Mouse (Mus musculus): ENCODE data around the gene Srbd1. TPM values are rescaled to one million over a fixed set of nuclear protein-coding genes. Genes with fewer than 3 reads are reported as not detected.

The Srbd1 gene
- total RNA-seq, 2 experiments from 2014 or later, result 22.9 to 33.1 TPM

DNA sequence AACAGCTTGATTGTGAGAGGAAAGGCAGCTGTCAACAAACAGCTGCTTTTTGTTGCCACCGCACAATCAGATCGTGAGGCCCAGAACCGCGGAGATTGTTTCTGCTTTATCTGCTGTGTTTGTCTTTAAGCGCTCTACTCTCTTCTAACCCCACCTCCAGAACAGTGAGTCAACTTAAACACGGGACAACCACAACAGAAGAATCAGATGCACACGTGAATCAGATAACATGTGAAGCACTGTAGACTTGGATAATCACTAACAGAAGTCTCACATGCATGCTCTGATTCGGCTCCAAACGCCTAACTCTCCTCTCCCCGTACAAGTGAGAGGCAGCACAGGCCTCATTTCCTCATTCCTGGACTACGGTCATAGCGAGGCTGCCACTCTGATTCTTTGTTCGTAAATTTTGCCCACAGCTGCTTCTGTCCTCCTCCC lies 106.7 kb downstream of the Srbd1 start:
- peak; percentile 50 for ATAC-seq (replicated peaks; ENCODE audit: poor library complexity)

DNA sequence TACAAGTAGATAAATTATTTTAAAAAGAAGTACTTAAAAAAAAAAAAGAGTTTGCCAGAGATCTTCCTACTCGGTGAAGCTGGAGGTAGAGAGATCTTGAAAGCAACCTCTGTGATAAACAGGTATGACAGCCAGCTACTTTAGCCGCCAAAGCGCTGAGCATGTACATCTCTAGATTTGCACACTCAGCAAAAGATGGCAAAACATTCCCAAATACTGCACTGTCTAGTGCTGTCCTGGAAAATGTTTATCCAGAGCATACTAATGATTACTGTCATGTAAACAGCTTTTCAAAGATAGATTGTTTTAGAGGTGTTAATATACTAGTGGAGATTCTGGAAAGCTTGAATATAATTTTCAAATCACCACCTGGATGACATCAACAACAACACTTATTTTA lies 109.4 kb downstream of the Srbd1 start:
- no peak for ATAC-seq (replicated peaks; ENCODE audit: poor library complexity)

DNA sequence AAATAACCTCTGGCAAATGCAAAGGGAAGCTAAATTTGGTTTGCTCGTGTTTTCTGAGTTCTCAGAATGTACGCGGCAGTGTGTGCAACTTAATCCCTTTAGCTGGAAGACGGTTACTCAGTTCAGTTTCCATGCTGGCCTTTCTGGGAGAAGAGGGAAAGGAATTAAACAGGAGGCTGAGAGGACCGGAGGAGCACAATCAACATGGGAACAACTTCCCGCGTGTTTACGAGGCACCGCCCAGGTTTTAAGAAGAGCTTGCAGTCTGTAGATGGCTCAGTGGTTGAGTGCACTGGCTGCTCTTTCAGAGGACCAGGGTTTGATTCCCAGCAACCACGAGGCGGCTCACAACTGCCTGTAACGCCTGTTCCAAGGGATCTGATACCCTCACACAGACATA lies 109.8 kb downstream of the Srbd1 start:
- ATAC-seq (replicated peaks; ENCODE audit: poor library complexity), result no peak

DNA sequence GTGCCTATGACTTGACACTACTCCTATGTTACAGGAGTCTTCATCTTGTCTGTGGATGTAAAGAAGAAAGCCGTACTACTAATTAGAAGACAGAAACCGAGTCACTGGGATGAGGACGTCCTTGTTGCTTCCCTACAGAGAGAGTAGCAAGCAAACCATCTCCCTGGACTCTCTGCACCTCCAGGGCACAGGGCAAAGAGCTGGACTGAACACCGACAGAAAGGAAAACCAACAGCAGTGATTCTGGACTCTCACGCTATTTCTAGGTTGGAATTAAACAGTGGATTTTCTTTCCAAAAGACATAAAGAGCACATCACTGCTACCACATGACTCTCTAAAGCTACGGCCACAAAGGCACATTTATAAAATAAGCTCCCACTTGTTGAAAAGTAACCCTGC lies 110.3 kb downstream of the Srbd1 start:
- ATAC-seq (replicated peaks; ENCODE audit: poor library complexity), result no peak

DNA sequence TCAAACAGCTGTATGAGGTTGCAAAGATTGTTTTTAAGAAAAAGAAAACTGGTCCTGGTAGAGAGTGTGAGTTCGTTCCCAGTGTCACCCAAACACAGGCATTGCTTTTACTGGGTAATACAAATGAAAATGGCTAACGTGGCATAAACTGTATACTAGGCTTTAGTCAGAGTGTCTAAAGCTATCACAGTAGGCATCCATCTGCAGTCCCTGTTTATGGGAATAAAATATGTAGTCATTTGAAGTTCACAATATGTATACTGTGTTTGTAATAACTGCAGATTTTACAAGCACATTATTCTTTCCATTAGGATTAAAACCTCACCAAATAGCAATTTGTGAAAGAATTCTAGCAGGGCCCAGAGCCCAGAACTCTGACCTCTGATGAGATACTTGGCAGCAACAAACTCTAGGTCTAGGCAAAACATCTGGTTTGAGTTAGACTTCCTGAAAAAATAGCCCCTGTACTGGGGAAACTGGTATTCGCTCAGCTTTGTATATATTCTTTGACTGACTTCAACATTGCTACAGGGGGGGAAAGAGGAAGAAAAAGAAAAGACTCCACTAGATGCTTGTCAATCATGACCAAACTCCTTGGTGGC lies 112.8 kb downstream of the Srbd1 start:
- no peak for ATAC-seq (replicated peaks; ENCODE audit: poor library complexity)

DNA sequence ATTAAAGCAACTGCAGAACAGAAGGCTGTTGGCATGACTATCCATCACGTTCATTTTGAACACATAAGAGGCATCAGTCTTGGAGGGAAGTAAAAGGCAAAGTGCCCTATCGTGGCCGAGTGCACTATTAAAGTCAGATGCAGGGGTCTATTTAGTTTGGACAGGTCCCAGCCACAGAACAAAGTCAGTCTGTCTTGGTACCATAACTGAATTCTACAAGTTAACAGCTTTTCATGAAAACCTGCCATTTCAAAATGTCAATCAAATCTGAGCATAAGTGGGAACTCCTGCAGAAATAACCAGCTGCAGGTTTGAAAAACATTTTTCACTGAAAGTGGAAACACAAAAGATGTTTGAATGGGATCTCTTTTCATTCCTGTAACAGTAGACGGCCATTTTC lies 115.0 kb downstream of the Srbd1 start:
- ATAC-seq (replicated peaks; ENCODE audit: poor library complexity), result no peak

DNA sequence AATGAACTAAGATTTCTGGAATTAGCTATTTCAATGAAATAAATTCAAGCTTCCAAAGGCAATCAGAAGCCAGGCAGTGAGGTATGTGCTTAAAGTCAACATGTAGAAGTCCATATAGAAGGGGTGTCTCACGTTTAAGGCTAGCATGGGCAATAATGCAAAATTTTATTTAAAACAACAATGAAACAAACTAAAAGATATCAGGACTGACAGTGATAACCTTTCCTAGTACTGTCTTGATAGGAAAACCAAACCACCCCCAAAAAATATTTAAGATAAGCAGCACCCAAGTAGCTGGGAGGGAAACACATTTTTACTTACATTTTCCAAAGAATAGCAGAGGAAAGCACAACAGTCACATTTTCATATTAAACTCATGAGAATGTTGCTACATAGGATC lies 115.8 kb downstream of the Srbd1 start:
- no peak for ATAC-seq (replicated peaks; ENCODE audit: poor library complexity)

DNA sequence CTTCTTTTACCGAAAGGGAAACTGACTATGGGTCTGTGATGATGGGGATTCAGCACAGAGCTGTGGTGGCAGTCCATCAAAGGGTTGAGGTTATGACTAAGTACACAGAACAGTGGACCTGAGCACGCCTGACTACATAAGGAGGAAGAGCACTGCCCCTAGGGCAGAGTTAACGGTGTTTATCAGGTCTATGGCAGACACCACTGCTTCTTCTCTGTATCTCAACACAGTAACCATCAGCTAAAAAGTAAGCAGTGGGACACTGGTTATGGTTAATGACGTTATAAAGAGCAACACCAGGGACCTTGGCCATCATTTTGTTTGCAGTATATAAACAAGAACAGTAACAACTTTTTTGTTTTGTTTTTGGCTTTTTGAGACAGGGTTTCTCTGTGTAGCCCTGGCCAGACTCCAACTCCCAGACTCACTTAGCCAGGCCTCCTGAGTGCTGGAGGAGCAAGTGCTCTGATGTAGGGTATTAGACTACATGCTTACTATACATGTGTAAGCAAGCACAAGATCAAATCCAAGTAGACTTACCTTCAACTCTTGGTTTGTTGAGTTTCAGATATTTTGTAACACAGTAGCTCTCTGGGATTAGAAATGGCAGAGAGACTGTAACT lies 117.3 kb downstream of the Srbd1 start:
- peak; percentile 84 for ATAC-seq (replicated peaks; ENCODE audit: poor library complexity)

DNA sequence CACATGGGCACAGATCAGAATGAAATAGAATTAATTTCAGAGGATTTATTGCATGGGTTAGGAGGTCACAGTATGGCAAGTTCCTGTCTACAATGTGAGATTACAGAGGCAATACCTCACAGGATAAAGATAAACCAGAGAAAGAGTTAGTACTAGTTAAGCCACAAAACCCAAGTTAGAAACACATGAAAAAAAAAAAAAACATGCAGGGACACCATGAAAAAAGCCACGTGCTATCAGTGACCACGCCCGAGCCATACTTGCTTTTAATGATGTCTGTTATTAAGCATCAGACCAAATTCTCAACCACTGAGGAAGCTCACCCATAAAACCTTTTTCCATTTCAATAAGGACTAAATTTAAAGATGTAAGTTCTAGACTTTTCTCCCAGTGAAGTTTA lies 120.4 kb downstream of the Srbd1 start:
- no peak for ATAC-seq (replicated peaks; ENCODE audit: poor library complexity)

DNA sequence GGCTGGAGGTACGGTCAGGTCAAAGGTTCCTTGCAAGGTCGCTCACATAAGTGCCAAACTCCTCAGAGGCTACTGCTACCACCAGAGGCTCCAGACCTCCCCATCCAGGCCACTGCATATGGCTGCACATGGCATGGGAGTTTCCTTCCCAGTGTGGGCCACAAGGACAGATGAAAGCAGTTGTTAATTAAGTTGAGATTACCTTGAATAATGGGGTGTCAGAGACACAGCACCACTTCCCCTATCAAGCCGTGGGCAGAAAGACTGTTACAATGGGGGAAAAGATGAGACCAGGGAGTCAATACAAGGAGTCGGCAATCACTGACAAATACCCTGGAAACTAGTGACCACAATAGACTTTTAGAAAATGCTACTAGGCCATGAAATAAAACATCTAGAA lies 122.6 kb downstream of the Srbd1 start:
- ATAC-seq (replicated peaks; ENCODE audit: poor library complexity), result peak; percentile 11; the same call in 1 of the 2 replicates

DNA sequence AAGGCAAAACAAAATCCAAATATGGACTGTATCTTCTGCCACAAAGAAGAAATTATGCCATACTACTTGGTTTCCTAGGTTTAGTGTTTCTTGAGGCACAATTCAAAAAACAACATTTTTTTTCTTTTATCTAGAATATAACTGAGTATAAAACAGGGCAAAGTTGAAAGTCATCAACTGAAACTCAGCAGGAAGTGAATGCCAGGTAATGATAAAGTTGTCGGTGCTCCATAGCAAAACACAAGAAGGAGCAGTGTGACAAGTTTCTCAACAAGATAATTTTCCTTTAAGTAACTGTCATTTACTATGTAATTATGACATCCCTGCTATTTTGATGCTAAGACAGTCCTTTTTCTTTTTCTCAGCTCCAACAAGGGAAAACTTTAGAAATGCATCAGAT lies 123.2 kb downstream of the Srbd1 start:
- peak; percentile 78 for ATAC-seq (replicated peaks; ENCODE audit: poor library complexity)

DNA sequence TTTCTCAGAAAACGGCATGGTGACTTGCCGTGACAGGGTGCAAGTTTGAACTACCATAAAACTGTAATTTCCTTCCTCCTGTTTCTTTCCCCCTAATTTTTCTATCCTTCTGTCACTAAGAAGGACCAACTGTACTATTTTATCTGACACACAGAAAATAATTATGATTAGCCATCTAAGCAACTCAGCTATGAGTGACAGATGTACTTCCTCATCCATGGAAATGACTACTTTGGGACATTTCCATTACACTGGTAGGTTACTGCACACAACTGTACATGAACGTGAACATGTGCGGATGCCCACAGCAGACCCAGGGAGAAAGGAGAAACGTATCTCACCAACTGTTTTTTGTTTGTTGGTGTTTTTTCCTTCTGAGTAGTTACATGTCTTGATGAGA lies 123.7 kb downstream of the Srbd1 start:
- ATAC-seq (replicated peaks; ENCODE audit: poor library complexity), result no peak

DNA sequence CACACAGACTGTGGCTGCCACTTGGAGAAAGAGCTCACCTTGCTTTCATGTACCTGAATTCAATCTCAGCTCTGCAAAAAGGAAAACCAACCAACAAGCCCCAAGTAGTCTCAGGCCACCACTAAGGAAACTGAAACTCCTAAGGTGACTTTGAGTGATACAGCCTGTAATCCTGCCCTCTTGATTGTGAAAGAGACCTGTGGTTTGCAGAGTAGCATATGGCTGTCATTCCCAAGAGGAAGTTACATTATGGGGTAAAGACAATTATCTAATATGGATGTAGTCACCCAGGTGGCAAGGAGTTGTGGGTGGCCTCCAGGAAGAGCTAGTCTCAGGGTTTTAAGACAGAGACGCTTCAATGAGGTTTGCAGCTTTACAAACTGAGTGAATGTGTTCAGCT lies 125.2 kb downstream of the Srbd1 start:
- ATAC-seq (replicated peaks; ENCODE audit: poor library complexity), result peak; percentile 64

DNA sequence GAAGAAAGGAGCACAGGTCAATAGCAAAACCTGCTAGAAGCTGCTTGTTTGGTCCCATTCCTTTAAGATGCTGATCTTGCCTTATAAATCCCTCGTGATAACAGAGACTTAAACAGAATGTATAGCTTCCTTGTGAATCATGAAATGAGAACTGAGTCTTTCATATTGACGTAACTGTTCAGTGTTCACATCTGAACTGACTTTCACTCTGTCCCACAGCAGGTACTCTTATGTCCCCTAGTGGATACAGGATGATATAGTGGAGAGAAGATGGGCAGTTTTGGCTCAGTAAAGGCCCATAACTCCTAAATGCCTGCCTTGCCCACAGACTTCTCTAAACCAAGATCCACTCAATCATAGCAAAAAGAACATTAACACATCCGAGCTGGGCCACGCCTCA lies 130.7 kb downstream of the Srbd1 start:
- peak; percentile 91 for ATAC-seq (replicated peaks; ENCODE audit: poor library complexity)

DNA sequence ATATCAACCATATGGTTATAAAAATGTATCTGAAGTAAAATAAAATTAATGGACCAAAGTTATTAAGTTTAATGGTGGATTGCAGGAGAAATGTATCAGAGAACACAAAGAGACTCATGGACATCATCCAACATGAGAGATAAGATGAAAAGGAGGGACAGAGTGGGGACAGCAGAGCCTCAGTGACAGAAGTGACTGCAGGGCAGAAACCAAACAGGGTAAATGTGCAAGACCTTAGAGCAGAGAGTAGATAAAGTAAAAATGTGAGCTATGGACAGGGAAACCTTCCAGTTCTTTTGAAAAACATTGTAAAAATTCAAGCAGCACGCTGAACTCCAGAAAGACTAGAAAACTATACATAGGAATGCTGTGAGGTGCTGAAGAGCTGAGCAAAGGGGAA lies 132.4 kb downstream of the Srbd1 start:
- no peak for ATAC-seq (replicated peaks; ENCODE audit: poor library complexity)

DNA sequence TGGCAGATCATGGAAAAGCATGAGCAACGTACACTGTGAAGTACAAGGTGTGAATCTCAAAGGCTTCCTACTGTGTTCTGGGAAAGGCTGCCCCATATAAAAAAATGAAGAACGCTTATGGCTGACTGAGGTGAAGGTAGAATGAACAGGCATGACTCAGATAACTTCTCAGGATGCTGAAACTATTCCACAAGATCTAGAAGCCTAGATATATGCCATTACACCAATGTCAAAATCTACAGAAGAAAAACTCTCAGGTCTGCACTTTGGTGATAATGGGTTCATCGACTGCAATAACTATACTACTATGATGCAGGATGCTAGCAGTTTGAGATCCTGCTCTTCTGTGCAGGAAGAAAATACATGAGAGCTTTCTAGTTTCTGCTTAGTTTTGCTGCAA lies 133.1 kb downstream of the Srbd1 start:
- ATAC-seq (replicated peaks; ENCODE audit: poor library complexity), result peak; percentile 23; the same call in 1 of the 2 replicates

DNA sequence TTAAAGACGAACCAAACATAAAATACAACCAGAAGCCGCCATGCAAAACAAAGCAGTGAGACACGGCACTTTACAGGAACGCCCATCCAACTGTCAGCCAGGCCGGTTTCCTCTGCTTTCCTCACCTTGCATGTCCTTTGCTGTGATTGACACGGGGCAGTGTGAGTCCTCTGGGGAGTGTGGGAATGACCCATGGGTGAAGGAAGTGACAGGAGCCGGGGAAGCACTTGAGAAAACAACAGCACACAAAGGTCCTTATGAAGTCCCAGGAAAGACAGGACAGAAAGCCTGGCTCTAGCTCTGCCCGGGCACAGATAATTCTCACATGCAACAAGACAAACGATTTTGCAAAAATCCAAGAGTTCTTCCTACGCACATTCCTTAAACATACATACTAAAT lies 136.6 kb downstream of the Srbd1 start:
- no peak for ATAC-seq (replicated peaks; ENCODE audit: poor library complexity)

DNA sequence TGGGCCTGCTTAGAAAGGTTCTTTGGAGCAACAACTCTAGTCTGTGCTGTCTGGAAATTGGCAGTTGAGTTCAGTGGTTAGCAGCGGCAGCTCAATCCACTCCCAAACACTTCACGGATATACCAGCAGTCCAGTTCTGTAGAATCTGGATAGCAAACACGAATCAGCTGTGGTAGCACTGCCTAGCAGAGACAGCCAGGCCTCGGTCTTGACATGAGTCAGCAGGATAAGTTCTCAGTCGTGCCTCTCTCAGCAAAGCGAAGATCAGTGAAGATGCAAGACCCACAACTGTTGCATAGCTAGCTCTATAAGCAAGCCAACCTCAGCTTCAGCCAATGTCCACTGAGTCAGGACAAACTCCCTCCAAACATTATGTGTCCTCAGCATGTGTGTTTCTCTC lies 142.9 kb downstream of the Srbd1 start:
- ATAC-seq (replicated peaks; ENCODE audit: poor library complexity), result peak; percentile 71

DNA sequence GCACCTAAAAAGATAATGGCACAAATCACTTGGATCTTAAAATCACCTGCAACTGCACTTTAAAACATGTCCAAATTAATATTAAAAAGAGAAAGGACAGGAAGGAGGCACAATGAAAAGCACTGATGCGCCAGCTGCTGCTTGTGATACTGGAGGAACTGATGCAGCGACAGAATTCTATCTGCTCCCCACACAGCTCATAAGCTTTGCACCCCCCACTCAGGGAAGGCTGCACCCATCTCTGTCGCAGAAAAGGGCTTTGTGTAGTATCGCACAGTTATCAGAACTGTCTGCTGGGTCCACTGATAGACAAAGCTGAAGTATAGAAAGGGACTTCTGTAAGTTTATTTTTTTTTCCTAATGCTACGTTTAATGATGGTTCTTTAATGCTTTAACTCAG lies 143.3 kb downstream of the Srbd1 start:
- ATAC-seq (replicated peaks; ENCODE audit: poor library complexity), result peak; percentile 90

DNA sequence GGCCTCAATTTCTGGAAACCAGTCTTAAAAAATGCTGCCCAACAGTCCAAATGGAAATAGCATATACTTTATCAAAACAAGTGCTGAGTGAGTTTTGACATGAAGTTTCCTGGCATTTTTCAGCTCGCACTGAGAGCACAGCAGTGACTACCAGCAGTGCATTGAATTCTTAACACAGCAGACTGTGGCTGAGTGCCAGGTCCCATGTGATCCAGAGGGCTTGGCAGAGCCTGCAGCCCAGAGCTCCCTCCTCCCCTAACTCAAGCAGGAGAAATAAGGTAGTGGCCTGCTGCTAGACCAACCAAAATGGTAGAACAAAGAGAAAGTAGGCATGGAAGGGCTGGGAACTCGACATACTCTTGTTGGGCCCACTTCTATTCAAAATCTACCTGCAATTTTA lies 149.2 kb downstream of the Srbd1 start:
- ATAC-seq (replicated peaks; ENCODE audit: poor library complexity), result peak; percentile 39; the same call in 1 of the 2 replicates

DNA sequence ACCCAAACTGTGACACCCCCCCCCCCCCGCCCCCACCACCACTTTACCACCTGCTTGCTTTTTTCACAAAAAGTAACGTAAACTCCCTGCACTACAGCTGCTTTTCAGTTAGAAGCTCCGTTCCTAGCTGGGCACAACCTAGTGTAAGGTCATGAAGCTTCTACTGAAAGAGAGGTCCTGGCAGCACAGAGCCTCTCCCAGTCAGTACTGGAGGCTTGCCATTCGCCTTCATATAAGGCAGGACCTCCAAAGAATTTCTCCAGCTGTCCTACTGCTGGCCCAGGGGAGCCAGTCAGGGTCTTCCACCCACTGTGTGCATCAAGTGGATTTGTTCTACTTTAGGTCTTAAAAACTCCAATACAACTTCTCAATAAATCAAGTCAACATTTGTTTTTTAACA lies 149.9 kb downstream of the Srbd1 start:
- ATAC-seq (replicated peaks; ENCODE audit: poor library complexity), result no peak

DNA sequence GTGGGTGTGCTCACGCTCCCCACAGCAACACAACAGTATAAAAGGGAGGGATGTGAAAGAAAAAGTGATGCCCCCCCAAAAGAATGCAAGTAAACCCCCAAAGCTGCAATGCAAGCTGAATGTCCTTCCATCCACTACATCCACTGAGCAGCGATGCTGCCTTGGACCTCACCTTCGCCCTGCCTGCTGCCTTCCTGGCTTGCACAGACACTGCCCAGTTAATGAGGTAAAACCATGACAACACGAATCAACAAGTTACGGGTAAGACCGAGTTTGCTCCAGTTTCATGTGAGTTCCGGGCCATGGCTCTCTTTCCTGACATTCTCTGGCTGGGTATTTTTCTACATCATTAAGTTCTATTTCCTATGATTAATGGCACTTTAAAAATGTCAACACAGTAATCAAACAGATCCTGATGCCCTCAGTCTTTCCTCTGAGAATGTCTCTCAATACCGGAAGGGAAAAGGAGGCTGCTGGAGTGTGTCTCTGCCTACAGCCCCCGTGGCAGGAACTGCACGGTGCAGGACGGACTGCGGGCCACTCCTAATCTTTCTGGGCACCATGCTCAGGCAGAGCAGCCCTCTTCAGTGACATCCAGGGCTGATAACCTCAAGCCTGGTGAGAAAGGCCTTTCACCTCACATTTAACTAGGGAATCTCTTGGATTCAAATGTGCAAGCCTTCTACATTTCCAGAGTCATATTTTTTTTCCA lies 155.8 kb downstream of the Srbd1 start:
- ATAC-seq (replicated peaks; ENCODE audit: poor library complexity), result no peak
